In genomic region chr7:66491501-66491900, GRCm38 (mm10) we compare ENCODE assay signal across 31 mouse cellular contexts.
"Had no signal": no experiment of that assay in that cellular context is flagged by ENCODE, and none has a peak within 500 bp of the region (broad histone marks: within the 10 kb centered on the region; RNA-seq: fewer than 3 reads in every experiment).

No protein-coding gene starts in this region.

- H3K4me3 ChIP-seq: limb, embryonic 10.5 days; limb, embryonic 12.5 days; limb, embryonic 13.5 days; limb, embryonic 15.5 days; liver, embryonic 12.5 days; liver, embryonic 13.5 days; liver, embryonic 15.5 days; lung, embryonic 15.5 days; megakaryocyte, embryonic 14.5 days; midbrain, embryonic 10.5 days; midbrain, embryonic 12.5 days; midbrain, embryonic 13.5 days; midbrain, embryonic 15.5 days; myocyte; neural tube, embryonic 12.5 days had no signal

- H3K27ac ChIP-seq: limb, embryonic 10.5 days; limb, embryonic 12.5 days; limb, embryonic 13.5 days; limb, embryonic 15.5 days; liver, embryonic 12.5 days; liver, embryonic 13.5 days; liver, embryonic 14.5 days; liver, embryonic 15.5 days; lung, embryonic 15.5 days; macrophage; midbrain, embryonic 10.5 days; midbrain, embryonic 12.5 days; midbrain, embryonic 13.5 days; midbrain, embryonic 15.5 days; neural tube, embryonic 12.5 days had no signal

- H3K36me3 ChIP-seq: limb, embryonic 10.5 days; limb, embryonic 12.5 days; limb, embryonic 13.5 days; limb, embryonic 15.5 days; liver, embryonic 12.5 days; liver, embryonic 13.5 days; liver, embryonic 15.5 days; lung, embryonic 15.5 days; midbrain, embryonic 10.5 days; midbrain, embryonic 12.5 days; midbrain, embryonic 13.5 days; midbrain, embryonic 15.5 days; neural tube, embryonic 12.5 days had no signal

- H3K9me3 ChIP-seq: limb, embryonic 10.5 days; limb, embryonic 12.5 days; limb, embryonic 15.5 days; liver, embryonic 12.5 days; liver, embryonic 13.5 days; liver, embryonic 15.5 days; lung, embryonic 15.5 days; midbrain, embryonic 10.5 days; midbrain, embryonic 12.5 days; midbrain, embryonic 13.5 days; midbrain, embryonic 15.5 days; neural tube, embryonic 12.5 days had no signal

- DNase-seq: left cerebral cortex, postnatal 4 days; liver; liver, embryonic 13.5 days; liver, postnatal 0 days; lung, adult 18-20 months; lung, adult 2 months; lung, embryonic 14.5 days; lung, postnatal 10 days; lung, postnatal 14 days; lung, postnatal 36 days; lung, postnatal 4 days; midbrain, embryonic 14.5 days had no signal

- H3K4me1 ChIP-seq: limb, embryonic 10.5 days; limb, embryonic 12.5 days; limb, embryonic 13.5 days; liver, embryonic 12.5 days; liver, embryonic 13.5 days; liver, embryonic 15.5 days; lung, embryonic 15.5 days; midbrain, embryonic 12.5 days; midbrain, embryonic 13.5 days; midbrain, embryonic 15.5 days; neural tube, embryonic 12.5 days had no signal

- H3K4me2 ChIP-seq: limb, embryonic 12.5 days; limb, embryonic 13.5 days; limb, embryonic 15.5 days; liver, embryonic 11.5 days; liver, embryonic 12.5 days; liver, embryonic 13.5 days; liver, embryonic 15.5 days; lung, embryonic 14.5 days; lung, embryonic 15.5 days; midbrain, embryonic 12.5 days; midbrain, embryonic 13.5 days; midbrain, embryonic 15.5 days; neural tube, embryonic 12.5 days had no signal

- ATAC-seq: liver, embryonic 12.5 days; liver, postnatal 0 days; lung, postnatal 0 days; midbrain, embryonic 13.5 days; midbrain, embryonic 15.5 days; midbrain, embryonic 16.5 days had no signal

- H3K27me3 ChIP-seq: limb, embryonic 12.5 days; limb, embryonic 13.5 days; limb, embryonic 15.5 days; liver, embryonic 12.5 days; liver, embryonic 13.5 days; liver, embryonic 15.5 days; lung, embryonic 15.5 days; midbrain, embryonic 12.5 days; midbrain, embryonic 13.5 days; midbrain, embryonic 15.5 days; neural tube, embryonic 12.5 days had no signal

- H3K9ac ChIP-seq: limb, embryonic 12.5 days; limb, embryonic 13.5 days; limb, embryonic 15.5 days; liver, embryonic 12.5 days; liver, embryonic 13.5 days; liver, embryonic 14.5 days; liver, embryonic 15.5 days; liver, postnatal 0 days; lung, embryonic 14.5 days; lung, embryonic 15.5 days; midbrain, embryonic 12.5 days; midbrain, embryonic 13.5 days; midbrain, embryonic 15.5 days; neural tube, embryonic 12.5 days had no signal
